Mouse (Mus musculus): Measurements from ENCODE around the gene Dpf2. TPM values are rescaled to one million over a fixed set of nuclear protein-coding genes. Genes with fewer than 3 reads are reported as not detected.

Dpf2 gene
- polyA plus RNA-seq, 1 experiment = 69.3 TPM

- Histone ChIP-seq H3K36me3 (ENCODE audit: control insufficient read depth, insufficient read depth) (peaks cover 23% of the 10 kb centered on the region), H3K27me3 (ENCODE audit: control insufficient read depth, insufficient read depth, insufficient read length) (no peaks in the 10 kb centered on the region), H3K79me3 (ENCODE audit: low read depth) (peaks cover 9% of the 10 kb centered on the region), H3ac (ENCODE audit: control insufficient read depth, insufficient read length, low read depth) (no peak overlapping the region), H3K4me3 (ENCODE audit: insufficient read depth, poor library complexity, severe bottlenecking) (no peak overlapping the region), H3K79me2 (ENCODE audit: control insufficient read depth, insufficient read depth) (peaks cover 35% of the 10 kb centered on the region)
- TF ChIP-seq MYOD1 (IDR thresholded peaks at IDR 0.05; ENCODE audit: control insufficient read depth, insufficient read length, low read depth) = no peak
- TF ChIP-seq CTCF (IDR thresholded peaks at IDR 0.05; ENCODE audit: control insufficient read depth, insufficient read depth, insufficient read length) = no peak
- TF ChIP-seq USF1 (IDR thresholded peaks at IDR 0.05; ENCODE audit: low read depth) = no peak
- no peak for TF ChIP-seq CEBPB (IDR thresholded peaks at IDR 0.05; ENCODE audit: low read depth)
- no peak for TF ChIP-seq FOSL1 (IDR thresholded peaks at IDR 0.05; ENCODE audit: insufficient read depth, low read length, poor library complexity, severe bottlenecking)
- no peak for TF ChIP-seq MAX (IDR thresholded peaks at IDR 0.05)
- TF ChIP-seq MYOG (IDR thresholded peaks at IDR 0.05; ENCODE audit: control insufficient read depth, extremely low read depth, insufficient read length) = no peak
Observed at GRCm38 (mm10) chr19:5871273-5871672, 41.5 kb downstream of the Dpf2 start.

- no peaks in the 10 kb centered on the region for H3K27me3 ChIP-seq (ENCODE audit: control insufficient read depth, insufficient read depth, insufficient read length)
- peaks cover 49% of the 10 kb centered on the region for H3K36me3 ChIP-seq (ENCODE audit: control insufficient read depth, insufficient read depth)
- H3K79me2 ChIP-seq (ENCODE audit: control insufficient read depth, insufficient read depth) = peaks cover 12% of the 10 kb centered on the region
- no peak overlapping the region for H3ac ChIP-seq (ENCODE audit: control insufficient read depth, insufficient read length, low read depth)
- no peaks in the 10 kb centered on the region for H3K79me3 ChIP-seq (ENCODE audit: low read depth)
- TF ChIP-seq MAX (IDR thresholded peaks at IDR 0.05) (no peak), CTCF (IDR thresholded peaks at IDR 0.05; ENCODE audit: control insufficient read depth, insufficient read depth, insufficient read length) (no peak), FOSL1 (IDR thresholded peaks at IDR 0.05; ENCODE audit: insufficient read depth, low read length, poor library complexity, severe bottlenecking) (no peak), USF1 (IDR thresholded peaks at IDR 0.05; ENCODE audit: low read depth) (no peak), MYOD1 (IDR thresholded peaks at IDR 0.05; ENCODE audit: control insufficient read depth, insufficient read length, low read depth) (no peak)
- no peak overlapping the region for H3K4me3 ChIP-seq (ENCODE audit: insufficient read depth, poor library complexity, severe bottlenecking)
Observed at GRCm38 (mm10) chr19:5868096-5868495, 44.7 kb downstream of the Dpf2 start.

- H3K36me3 ChIP-seq (ENCODE audit: control insufficient read depth, insufficient read depth) = peaks cover 53% of the 10 kb centered on the region
- no peak overlapping the region for H3ac ChIP-seq (ENCODE audit: control insufficient read depth, insufficient read length, low read depth)
- no peaks in the 10 kb centered on the region for H3K27me3 ChIP-seq (ENCODE audit: control insufficient read depth, insufficient read depth, insufficient read length)
- H3K4me3 ChIP-seq (ENCODE audit: insufficient read depth, poor library complexity, severe bottlenecking) = no peak overlapping the region
- no peaks in the 10 kb centered on the region for H3K79me3 ChIP-seq (ENCODE audit: low read depth)
- no peak for TF ChIP-seq CTCF (IDR thresholded peaks at IDR 0.05; ENCODE audit: control insufficient read depth, insufficient read depth, insufficient read length)
- no peak for TF ChIP-seq CEBPB (IDR thresholded peaks at IDR 0.05; ENCODE audit: low read depth)
- TF ChIP-seq MYOD1 (IDR thresholded peaks at IDR 0.05; ENCODE audit: control insufficient read depth, insufficient read length, low read depth) = no peak
- no peaks in the 10 kb centered on the region for H3K79me2 ChIP-seq (ENCODE audit: control insufficient read depth, insufficient read depth)
Observed at GRCm38 (mm10) chr19:5864710-5865398, 48.0 kb downstream of the Dpf2 start.

GRCm38 (mm10) chr19:5863776-5864175 lies 49.0 kb downstream of the Dpf2 start:
- no peak overlapping the region for H3ac ChIP-seq (ENCODE audit: control insufficient read depth, insufficient read length, low read depth)
- peaks cover 54% of the 10 kb centered on the region for H3K36me3 ChIP-seq (ENCODE audit: control insufficient read depth, insufficient read depth)
- no peak overlapping the region for H3K4me3 ChIP-seq (ENCODE audit: insufficient read depth, poor library complexity, severe bottlenecking)
- TF ChIP-seq CTCF (IDR thresholded peaks at IDR 0.05; ENCODE audit: control insufficient read depth, insufficient read depth, insufficient read length) (no peak), MYOD1 (IDR thresholded peaks at IDR 0.05; ENCODE audit: control insufficient read depth, insufficient read length, low read depth) (no peak), MYOG (IDR thresholded peaks at IDR 0.05; ENCODE audit: control insufficient read depth, extremely low read depth, insufficient read length) (no peak), USF1 (IDR thresholded peaks at IDR 0.05; ENCODE audit: low read depth) (no peak), CEBPB (IDR thresholded peaks at IDR 0.05; ENCODE audit: low read depth) (no peak), FOSL1 (IDR thresholded peaks at IDR 0.05; ENCODE audit: insufficient read depth, low read length, poor library complexity, severe bottlenecking) (no peak), MAX (IDR thresholded peaks at IDR 0.05) (no peak)
- no peaks in the 10 kb centered on the region for H3K79me2 ChIP-seq (ENCODE audit: control insufficient read depth, insufficient read depth)
- no peaks in the 10 kb centered on the region for H3K27me3 ChIP-seq (ENCODE audit: control insufficient read depth, insufficient read depth, insufficient read length)
- H3K79me3 ChIP-seq (ENCODE audit: low read depth) = no peaks in the 10 kb centered on the region

- H3K79me3 ChIP-seq (ENCODE audit: low read depth) = no peaks in the 10 kb centered on the region
- no peak overlapping the region for H3K4me3 ChIP-seq (ENCODE audit: insufficient read depth, poor library complexity, severe bottlenecking)
- H3K79me2 ChIP-seq (ENCODE audit: control insufficient read depth, insufficient read depth) = no peaks in the 10 kb centered on the region
- peaks cover 61% of the 10 kb centered on the region for H3K36me3 ChIP-seq (ENCODE audit: control insufficient read depth, insufficient read depth)
- H3K27me3 ChIP-seq (ENCODE audit: control insufficient read depth, insufficient read depth, insufficient read length) = no peaks in the 10 kb centered on the region
- TF ChIP-seq USF1 (IDR thresholded peaks at IDR 0.05; ENCODE audit: low read depth) = no peak
- TF ChIP-seq MAX (IDR thresholded peaks at IDR 0.05) = no peak
- no peak for TF ChIP-seq FOSL1 (IDR thresholded peaks at IDR 0.05; ENCODE audit: insufficient read depth, low read length, poor library complexity, severe bottlenecking)
- no peak for TF ChIP-seq CTCF (IDR thresholded peaks at IDR 0.05; ENCODE audit: control insufficient read depth, insufficient read depth, insufficient read length)
- TF ChIP-seq MYOG (IDR thresholded peaks at IDR 0.05; ENCODE audit: control insufficient read depth, extremely low read depth, insufficient read length) = no peak
- TF ChIP-seq CEBPB (IDR thresholded peaks at IDR 0.05; ENCODE audit: low read depth) = no peak
- no peak for TF ChIP-seq MYOD1 (IDR thresholded peaks at IDR 0.05; ENCODE audit: control insufficient read depth, insufficient read length, low read depth)
- no peak overlapping the region for H3ac ChIP-seq (ENCODE audit: control insufficient read depth, insufficient read length, low read depth)
Observed at GRCm38 (mm10) chr19:5862335-5863085, 50.3 kb downstream of the Dpf2 start.
